Mouse (Mus musculus) lung, postnatal 0 days (tissue): ENCODE data around the gene Vps18.

Experiments used
- CTCF ChIP-seq: IDR thresholded peaks from 2 replicates; pipeline ENCODE4 v1.5.1; 2016; ENCODE audit warnings: antibody characterized with exemption, mild to moderate bottlenecking
- EP300 ChIP-seq: IDR thresholded peaks from 2 replicates; pipeline ENCODE4 v1.6.1; 2016; ENCODE audit warnings: antibody characterized with exemption, mild to moderate bottlenecking, control low read depth

- peak; percentile 86 for TF ChIP-seq CTCF
- TF ChIP-seq EP300, result no peak
These were observed 9.8 kb downstream of the Vps18 start for GRCm38 (mm10) chr2:119298330-119298729.
